Mouse (Mus musculus) MEL (cell line): ENCODE measurements around the gene Ano6. TPM values are rescaled to one million over a fixed set of nuclear protein-coding genes. Genes with fewer than 3 reads are reported as not detected.
A peak's percentile ranks its signal among the peaks of the same experiment; 100 is the strongest.

Experiments
- DNase-seq: peaks from one replicate; pipeline ENCODE4 v3.0.0; 2011; ENCODE audit warnings: low read depth, low spot score
- H3K27ac ChIP-seq: 2 replicates; pipeline ENCODE4 v1.5.1; 2012; ENCODE audit warnings: low read depth, mild to moderate bottlenecking, control low read depth, low read length, moderate library complexity; ENCODE audit not compliant: control insufficient read depth
- H3K27me3 ChIP-seq, 2 experiments: fragments of 150-350 bp in 1 of 2; sonication (generic) in 1 of 2; 2 replicates each; pipeline ENCODE4 v1.6.1; 2012; ENCODE audit warnings: low read length in 2 of 2, mild to moderate bottlenecking in 2 of 2, improper control_type of control experiment in 1 of 2, moderate library complexity in 1 of 2; ENCODE audit not compliant: insufficient read depth in 2 of 2, control insufficient read depth in 1 of 2
- H3K36me3 ChIP-seq, 2 experiments: 2 replicates each; pipeline ENCODE4 v1.6.1; 2012 to 2014; ENCODE audit warnings: low read length in 2 of 2, improper control_type of control experiment in 1 of 2, inconsistent platforms in 1 of 2, mild to moderate bottlenecking in 1 of 2; ENCODE audit not compliant: insufficient read depth in 2 of 2, control insufficient read depth in 1 of 2
- H3K4me1 ChIP-seq, 2 experiments: fragments of 150-350 bp in 1 of 2; sonication (generic) in 1 of 2; 2 replicates each; pipeline ENCODE4 v1.6.1; 2012; ENCODE audit warnings: low read length in 2 of 2, improper control_type of control experiment in 1 of 2, mild to moderate bottlenecking in 1 of 2; ENCODE audit not compliant: insufficient read depth in 2 of 2, control insufficient read depth in 1 of 2
- H3K4me3 ChIP-seq, 2 experiments: fragments of 150-350 bp in 1 of 2; sonication (generic) in 1 of 2; 2 replicates each; pipeline ENCODE4 v1.5.1; 2012; ENCODE audit warnings: low read depth in 2 of 2, low read length in 2 of 2, mild to moderate bottlenecking in 2 of 2, moderate library complexity in 2 of 2, control low read depth in 1 of 2, improper control_type of control experiment in 1 of 2; ENCODE audit not compliant: control insufficient read depth in 1 of 2, insufficient read depth in 1 of 2
- H3K79me2 ChIP-seq: 2 replicates; pipeline ENCODE4 v1.6.1; 2012; ENCODE audit warnings: mild to moderate bottlenecking, low read length, moderate library complexity; ENCODE audit not compliant: control insufficient read depth, poor library complexity, insufficient read depth
- H3K9ac ChIP-seq: 2 replicates; pipeline ENCODE4 v1.6.1; 2012; ENCODE audit warnings: low read depth, mild to moderate bottlenecking, control low read depth, low read length, moderate library complexity; ENCODE audit not compliant: control insufficient read depth, poor library complexity, severe bottlenecking
- H3K9me3 ChIP-seq: fragments of 150-350 bp; sonication (generic); replicated peaks from 2 replicates; pipeline ENCODE4 v1.6.1; 2012; ENCODE audit warnings: mild to moderate bottlenecking, low read length, improper control_type of control experiment, moderate library complexity; ENCODE audit not compliant: insufficient read depth
- CHD1 ChIP-seq: IDR thresholded peaks from 2 replicates; pipeline ENCODE4 v1.6.1; 2012; ENCODE audit warnings: low read depth, mild to moderate bottlenecking, inconsistent platforms, low read length, improper control_type of control experiment
- CHD2 ChIP-seq: IDR thresholded peaks from 2 replicates; pipeline ENCODE4 v1.6.1; 2011; ENCODE audit warnings: low read length, improper control_type of control experiment
- CTCF ChIP-seq, 3 experiments: IDR thresholded peaks in 2 of 3; conservative IDR thresholded peaks in 1 of 3; 2 replicates each; pipeline ENCODE4 v1.5.1; 2011 to 2012; ENCODE audit warnings: low read length in 3 of 3, low read depth in 2 of 3, mild to moderate bottlenecking in 2 of 3, improper control_type of control experiment in 1 of 3, inconsistent platforms in 1 of 3, mixed read lengths in 1 of 3, moderate library complexity in 1 of 3; ENCODE audit not compliant: control insufficient read depth in 1 of 3, insufficient read depth in 1 of 3, poor library complexity in 1 of 3, severe bottlenecking in 1 of 3
- E2F4 ChIP-seq: IDR thresholded peaks from 2 replicates; pipeline ENCODE4 v1.6.1; 2011; ENCODE audit warnings: low read depth, low read length, improper control_type of control experiment, borderline replicate concordance
- ELF1 ChIP-seq: IDR thresholded peaks from 2 replicates; pipeline ENCODE4 v1.6.1; 2014; ENCODE audit warnings: low read depth, mild to moderate bottlenecking, inconsistent platforms, low read length, improper control_type of control experiment, moderate library complexity
- ETS1 ChIP-seq: IDR thresholded peaks from 2 replicates; pipeline ENCODE4 v1.6.1; 2012; ENCODE audit warnings: low read depth, mild to moderate bottlenecking, inconsistent platforms, low read length, improper control_type of control experiment, moderate library complexity
- GABPA ChIP-seq: IDR thresholded peaks from 2 replicates; pipeline ENCODE4 v1.6.1; 2012; ENCODE audit warnings: low read depth, mild to moderate bottlenecking, inconsistent platforms, low read length, improper control_type of control experiment, moderate library complexity
- GATA1 ChIP-seq: IDR thresholded peaks from 2 replicates; pipeline ENCODE4 v1.6.1; 2011; ENCODE audit warnings: low read depth, low read length, improper control_type of control experiment
- JUND ChIP-seq: IDR thresholded peaks from 2 replicates; pipeline ENCODE4 v1.6.1; 2011; ENCODE audit warnings: low read depth, mild to moderate bottlenecking, improper control_type of control experiment, low read length
- KAT2A ChIP-seq: conservative IDR thresholded peaks from 2 replicates; pipeline ENCODE4 v1.6.1; 2012; ENCODE audit warnings: low read depth, low read length, improper control_type of control experiment, inconsistent platforms
- MAFK ChIP-seq: IDR thresholded peaks from 2 replicates; pipeline ENCODE4 v1.6.1; 2011; ENCODE audit warnings: low read depth, mild to moderate bottlenecking, low read length, improper control_type of control experiment, borderline replicate concordance
- MAZ ChIP-seq: IDR thresholded peaks from 2 replicates; pipeline ENCODE4 v1.6.1; 2012; ENCODE audit warnings: low read depth, mild to moderate bottlenecking, inconsistent platforms, low read length, improper control_type of control experiment
- MEF2A ChIP-seq: IDR thresholded peaks from 2 replicates; pipeline ENCODE4 v1.6.1; 2014; ENCODE audit warnings: low read depth, mild to moderate bottlenecking, inconsistent platforms, low read length, improper control_type of control experiment; ENCODE audit not compliant: poor library complexity, insufficient replicate concordance, severe bottlenecking; ENCODE audit errors: extremely low read depth
- MYC ChIP-seq: IDR thresholded peaks from 2 replicates; pipeline ENCODE4 v1.6.1; 2011; ENCODE audit warnings: low read depth, mild to moderate bottlenecking, low read length, improper control_type of control experiment, moderate library complexity
- NRF1 ChIP-seq: IDR thresholded peaks from 2 replicates; pipeline ENCODE4 v1.6.1; 2014; ENCODE audit warnings: low read depth, mild to moderate bottlenecking, inconsistent platforms, low read length, improper control_type of control experiment, moderate library complexity; ENCODE audit not compliant: poor library complexity, insufficient read depth, severe bottlenecking
- POLR2A ChIP-seq, 2 experiments: IDR thresholded peaks; 2 replicates each; pipeline ENCODE4 v1.6.1; 2011 to 2012; ENCODE audit warnings: low read length in 2 of 2, mild to moderate bottlenecking in 2 of 2, control low read depth in 1 of 2, improper control_type of control experiment in 1 of 2, low read depth in 1 of 2, moderate library complexity in 1 of 2; ENCODE audit not compliant: control insufficient read depth in 1 of 2, insufficient read depth in 1 of 2, poor library complexity in 1 of 2
- POLR2AphosphoS5 ChIP-seq: IDR thresholded peaks from 2 replicates; pipeline ENCODE4 v1.6.1; 2012; ENCODE audit warnings: low read depth, borderline replicate concordance, mild to moderate bottlenecking, inconsistent platforms, low read length, moderate library complexity, mixed read lengths
- RAD21 ChIP-seq: IDR thresholded peaks from 2 replicates; pipeline ENCODE4 v1.6.1; 2011; ENCODE audit warnings: mild to moderate bottlenecking, low read depth, low read length, improper control_type of control experiment
- SIN3A ChIP-seq: IDR thresholded peaks from 2 replicates; pipeline ENCODE4 v1.6.1; 2012; ENCODE audit warnings: low read length, improper control_type of control experiment, inconsistent platforms
- SMC3 ChIP-seq: IDR thresholded peaks from 2 replicates; pipeline ENCODE4 v1.6.1; 2011; ENCODE audit warnings: low read depth, low read length, improper control_type of control experiment
- UBTF ChIP-seq: IDR thresholded peaks from 2 replicates; pipeline ENCODE4 v1.6.1; 2012; ENCODE audit warnings: low read depth, mild to moderate bottlenecking, inconsistent platforms, low read length, improper control_type of control experiment, moderate library complexity, borderline replicate concordance; ENCODE audit not compliant: insufficient read depth
- USF1 ChIP-seq: IDR thresholded peaks from 2 replicates; pipeline ENCODE4 v1.6.1; 2014; ENCODE audit warnings: low read depth, mild to moderate bottlenecking, inconsistent platforms, low read length, improper control_type of control experiment, moderate library complexity
- ZC3H11A ChIP-seq: IDR thresholded peaks from 2 replicates; pipeline ENCODE4 v1.6.1; 2012; ENCODE audit warnings: low read depth, mild to moderate bottlenecking, inconsistent platforms, low read length, improper control_type of control experiment
- ZKSCAN1 ChIP-seq: IDR thresholded peaks from 2 replicates; pipeline ENCODE4 v1.6.1; 2012; ENCODE audit warnings: low read depth, mild to moderate bottlenecking, inconsistent platforms, low read length, improper control_type of control experiment, moderate library complexity
- ZMIZ1 ChIP-seq: IDR thresholded peaks from 2 replicates; pipeline ENCODE4 v1.6.1; 2012; ENCODE audit warnings: low read depth, mild to moderate bottlenecking, inconsistent platforms, low read length, improper control_type of control experiment, moderate library complexity
- polyA plus RNA-seq, 2 experiments: library from polyadenylated mRNA; stranded (reverse) in 1 of 2; unstranded in 1 of 2; fragments of >175 nt in 1 of 2; fragments of >200 nt in 1 of 2; gene quantifications; 2 replicates each; pipeline versions ENCODE4 v1.2.1 to v1.2.4; 2012; ENCODE audit warnings: low replicate concordance in 2 of 2, low read depth in 1 of 2; ENCODE audit not compliant: insufficient read length in 2 of 2, insufficient read depth in 1 of 2, missing spikeins in 1 of 2
- total RNA-seq: library from RNA; depleted of rRNA; stranded (reverse); fragments of 300-350 nt; gene quantifications from 2 replicates; pipeline ENCODE4 v1.2.3, GENCODE M21; 2012

Ano6 gene
- total and polyA plus RNA-seq, 3 experiments, result 54.8 to 66.6 (median 61.4) TPM

GRCm38 (mm10) chr15:95874726-95875125 lies 84.1 kb downstream of the Ano6 start:
- H3K9ac ChIP-seq, result no peak overlapping the region
- TF ChIP-seq SIN3A (no peak), ZMIZ1 (no peak), KAT2A (no peak)
- TF ChIP-seq, all 39 proteins: peak for 0
- Histone ChIP-seq H3K27me3 (no peaks in the 10 kb centered on the region), H3K27ac (no peak overlapping the region), H3K79me2 (peaks cover 8% of the 10 kb centered on the region; the same call in 1 of the 2 replicates), H3K36me3 (peaks cover 2 to 5% of the 10 kb centered on the region in 2 experiments), H3K4me1 (peaks cover 4% of the 10 kb centered on the region in 2 experiments; a peak in 2 of 4 replicates), H3K4me3 (no peak overlapping the region), H3K9me3 (no peaks in the 10 kb centered on the region)
- DNase-seq, result no peak

GRCm38 (mm10) chr15:95875898-95876297 lies 85.3 kb downstream of the Ano6 start:
- no peak for TF ChIP-seq POLR2A (IDR thresholded peaks at IDR 0.05; ENCODE audit: control insufficient read depth in 1 of 2, insufficient read depth in 1 of 2, low read depth in 1 of 2, low read length in 2 of 2, poor library complexity in 1 of 2)
- TF ChIP-seq MYC, result no peak
- no peak for TF ChIP-seq MAFK

GRCm38 (mm10) chr15:95880616-95881151 lies 90.0 kb downstream of the Ano6 start:
- peaks cover 2 to 54% of the 10 kb centered on the region in 2 experiments for H3K36me3 ChIP-seq
- no peaks in the 10 kb centered on the region for H3K9me3 ChIP-seq
- peak overlapping the region; percentile 86 for H3K27ac ChIP-seq
- H3K4me1 ChIP-seq, result peaks cover 17 to 46% of the 10 kb centered on the region in 2 experiments
- no peaks in the 10 kb centered on the region for H3K27me3 ChIP-seq
- no peak overlapping the region for H3K4me3 ChIP-seq
- H3K9ac ChIP-seq, result no peak overlapping the region; the same call in 1 of the 2 replicates
- H3K79me2 ChIP-seq, result peaks cover 22% of the 10 kb centered on the region
- peak; percentile 88 for DNase-seq
- TF ChIP-seq ETS1, result peak; percentile 94
- TF ChIP-seq USF1, result no peak
- 0 out of 2 replicates have a peak, but pooled peaks have one; percentile 16 for TF ChIP-seq ELF1
- no peak for TF ChIP-seq ZMIZ1
- TF ChIP-seq CHD2, result no peak
- peak; percentile 97 for TF ChIP-seq GATA1
- no peak for TF ChIP-seq ZC3H11A
- TF ChIP-seq MAZ, result no peak
- 0 out of 2 replicates have a peak, but pooled peaks have one; percentile 34 for TF ChIP-seq E2F4
- peak; percentile 83 for TF ChIP-seq SIN3A
- no peak for TF ChIP-seq GABPA
- TF ChIP-seq CHD1, result no peak
- no peak for TF ChIP-seq MEF2A
- no peak for TF ChIP-seq NRF1
- no peak for TF ChIP-seq RAD21
- TF ChIP-seq SMC3, result no peak; the same call in 1 of the 2 replicates
- no peak for TF ChIP-seq JUND
- peak; percentile 99 for TF ChIP-seq UBTF
- no peak for TF ChIP-seq ZKSCAN1
- TF ChIP-seq CTCF (IDR thresholded peaks at IDR 0.05 in 2 of 3, conservative IDR thresholded peaks at IDR 0.05 in 1 of 3; ENCODE audit: control insufficient read depth in 1 of 3, insufficient read depth in 1 of 3, low read depth in 2 of 3, low read length in 3 of 3, poor library complexity in 1 of 3, severe bottlenecking in 1 of 3), result no peak
- TF ChIP-seq POLR2AphosphoS5, result no peak

More at GRCm38 (mm10) chr15:95875898-95876297, 85.3 kb downstream of the Ano6 start:
- Histone ChIP-seq H3K4me1 (peaks cover 7 to 14% of the 10 kb centered on the region in 2 experiments), H3K9me3 (no peaks in the 10 kb centered on the region), H3K79me2 (peaks cover 9% of the 10 kb centered on the region; the same call in 1 of the 2 replicates), H3K36me3 (peaks cover 2 to 17% of the 10 kb centered on the region in 2 experiments), H3K27ac (no peak overlapping the region), H3K27me3 (no peaks in the 10 kb centered on the region), H3K4me3 (no peak overlapping the region), H3K9ac (no peak overlapping the region)
- no peak for DNase-seq
